Mouse (Mus musculus) B cell, adult 62 days (primary cell): ENCODE results near the gene Cyp2c50. TPM values are rescaled to one million over a fixed set of nuclear protein-coding genes. Genes with fewer than 3 reads are reported as not detected.

ENCODE experiments used
- total RNA-seq: library from RNA; stranded (reverse); gene quantifications from 4 replicates; pipeline ENCODE4 v1.2.4, GENCODE M21; 2023

Gene Cyp2c50
- total RNA-seq = not detected in 4 replicates

DNA sequence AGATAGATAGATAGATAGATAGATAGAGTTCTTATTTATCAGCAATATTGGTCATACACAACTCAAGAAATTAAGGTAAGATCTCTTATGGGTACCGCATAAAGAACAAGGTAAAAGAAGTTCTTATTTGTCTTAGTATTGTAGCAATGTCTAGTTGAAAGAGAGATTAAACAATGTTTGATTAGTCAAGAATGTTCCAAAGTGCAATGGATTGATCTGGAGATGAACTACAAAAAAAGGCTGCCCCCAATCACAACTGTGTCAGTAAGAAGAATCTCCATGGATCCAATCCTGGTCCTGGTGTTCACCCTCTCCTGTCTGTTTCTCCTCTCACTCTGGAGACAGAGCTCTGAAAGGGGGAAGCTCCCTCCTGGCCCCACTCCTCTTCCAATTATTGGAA lies at the start of gene Cyp2c50:
Gene Cyp2c50 (plus strand): TSS at position 268 of the 400 bp plus-strand sequence.

DNA sequence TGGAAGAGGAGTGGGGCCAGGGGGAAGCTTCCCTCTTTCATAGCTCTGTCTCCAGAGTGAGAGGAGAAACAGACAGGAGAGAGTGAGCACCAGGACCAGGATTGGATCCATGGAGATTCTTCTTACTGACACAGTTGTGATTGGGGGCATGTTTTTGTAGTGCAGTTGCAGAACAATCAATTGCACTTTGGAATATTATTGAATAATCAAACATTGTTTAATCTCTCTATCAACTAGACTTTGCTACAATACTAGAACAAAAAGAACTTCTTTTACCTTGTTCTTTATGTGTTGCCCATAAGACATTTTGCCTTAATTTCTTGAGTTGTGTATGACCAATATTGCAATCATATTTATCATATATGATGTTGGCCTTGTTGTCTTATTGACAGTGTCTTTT lies 15.8 kb upstream of the Cyp2c50 start, which contains the start of gene Cyp2c54:
Gene Cyp2c54 (minus strand): TSS at position 127 of the 400 bp plus-strand sequence.

Other genes starting within 250 kb of the Cyp2c50 start
- not detected in 4 replicates for gene Cyp2c69, start 202.9 kb upstream of the Cyp2c50 start, total RNA-seq
- not detected in 4 replicates for gene Cyp2c37, start 97.3 kb upstream of the Cyp2c50 start, total RNA-seq
- gene Cyp2c54, start 15.9 kb upstream of the Cyp2c50 start, total RNA-seq = not detected in 4 replicates
- gene Cyp2c70, start 97.6 kb downstream of the Cyp2c50 start, total RNA-seq = not detected in 4 replicates
- gene Pdlim1, start 182.2 kb downstream of the Cyp2c50 start, total RNA-seq = 19.5 to 25.6 TPM (median 22.5 TPM) in 4 replicates